ENCODE assay signal across 10 mouse cellular contexts in the genomic region with DNA sequence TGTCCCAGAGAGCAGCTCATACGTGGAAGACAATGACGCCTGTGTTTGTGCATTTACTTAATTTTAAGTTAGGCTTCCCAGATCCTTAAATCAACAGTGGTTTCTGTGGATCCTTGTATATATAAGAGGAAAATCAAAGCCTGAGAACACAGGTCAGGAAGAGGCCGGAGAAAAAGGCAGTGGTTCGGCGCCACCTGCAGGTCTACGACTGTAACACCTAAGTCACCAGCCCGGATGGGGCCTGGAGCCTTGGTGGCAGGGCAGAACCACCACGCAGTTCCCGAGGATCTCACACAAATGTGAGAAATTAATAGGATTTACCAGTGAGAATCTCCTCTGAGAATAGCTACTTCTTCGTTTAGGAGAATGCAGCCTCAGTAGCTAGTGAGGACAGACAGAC.
A peak's percentile ranks its signal among the peaks of the same experiment; 100 is the strongest.
DNase-seq lines count a peak whose midpoint lies in the region; ATAC-seq and TF ChIP-seq lines count a peak whose summit lies in the region.
"Had no signal": no experiment of that assay in that cellular context is flagged by ENCODE, and none has a peak within 500 bp of the region (broad histone marks: within the 10 kb centered on the region; RNA-seq: fewer than 3 reads in every experiment).

No protein-coding gene starts in this region.

- no peaks in the 10 kb centered on the region for H3K27me3 ChIP-seq in liver, adult 2 months (ENCODE audit: control insufficient read depth, insufficient read depth, low read length)
- no peaks in the 10 kb centered on the region for H3K27me3 ChIP-seq in liver, embryonic 12.5 days (replicated peaks)
- H3K27me3 ChIP-seq: liver, embryonic 13.5 days; stomach, embryonic 15.5 days had no signal

- no peaks in the 10 kb centered on the region for H3K36me3 ChIP-seq in liver, adult 2 months (ENCODE audit: control insufficient read depth, insufficient read depth, low read length)
- H3K36me3 ChIP-seq in liver, embryonic 12.5 days: no peaks in the 10 kb centered on the region
- H3K36me3 ChIP-seq: liver, embryonic 13.5 days; stomach, embryonic 15.5 days had no signal

- H3K9ac ChIP-seq in liver, adult 2 months (ENCODE audit: low read depth, low read length): no peak overlapping the region
- no peak overlapping the region for H3K9ac ChIP-seq in liver, embryonic 12.5 days
- H3K9ac ChIP-seq: liver, embryonic 13.5 days; stomach, embryonic 15.5 days had no signal

- peak; percentile 65 for TF ChIP-seq CTCF in liver, adult 2 months (IDR thresholded peaks at IDR 0.05; ENCODE audit: low read depth, low read length)

- no peak for ATAC-seq in liver, embryonic 12.5 days
- ATAC-seq in frontal cortex, adult (ENCODE audit: low TSS enrichment): peak; percentile 86
- 0 out of 2 replicates have a peak, but pooled peaks have one; percentile 44 for ATAC-seq in megakaryocyte progenitor cell, adult 5-6 weeks (replicated peaks; ENCODE audit: poor library complexity)
- no peak for ATAC-seq in erythroblast, adult 5-6 weeks (replicated peaks; ENCODE audit: low FRiP score, poor library complexity, severe bottlenecking)

- H3K4me2 ChIP-seq in liver, embryonic 12.5 days: no peak overlapping the region
- H3K4me2 ChIP-seq: liver, embryonic 13.5 days; stomach, embryonic 15.5 days had no signal

- H3K79me2 ChIP-seq in liver, adult 2 months (ENCODE audit: control insufficient read depth, insufficient read depth, low read length): no peaks in the 10 kb centered on the region

- WGBS in liver, adult 2 months: 27% methylated on average over 10 of the region's 10 CpGs
- WGBS in liver, embryonic 12.5 days (ENCODE audit: insufficient replicate concordance): 20% methylated on average over 10 of the region's 10 CpGs

- no peak overlapping the region for H3K4me3 ChIP-seq in liver, adult 2 months (ENCODE audit: insufficient read depth, low read depth, low read length)
- no peak overlapping the region for H3K4me3 ChIP-seq in liver, embryonic 12.5 days
- H3K4me3 ChIP-seq: liver, embryonic 13.5 days; stomach, embryonic 15.5 days had no signal

- no peak for TF ChIP-seq POLR2A in liver, adult 2 months (IDR thresholded peaks at IDR 0.05; ENCODE audit: extremely low read depth, insufficient read depth, low read length)

- H3K27ac ChIP-seq in liver, adult 2 months (replicated peaks; ENCODE audit: insufficient read depth, low read depth, low read length): no peak overlapping the region
- no peak overlapping the region for H3K27ac ChIP-seq in liver, embryonic 12.5 days
- H3K27ac ChIP-seq: liver, embryonic 13.5 days; stomach, embryonic 15.5 days had no signal

- no peak for DNase-seq in liver, adult 2 months (ENCODE audit: extremely low read depth, low read depth, low spot score)
- DNase-seq in ZHBTc4 (ENCODE audit: low read depth, low spot score): peak; percentile 46
- peak; percentile 75 for DNase-seq in cerebellum, adult 8-10 months
- DNase-seq in thymus, postnatal 0 days (ENCODE audit: low spot score): no peak
- DNase-seq: liver, embryonic 13.5 days had no signal

- H3K9me3 ChIP-seq in liver, embryonic 12.5 days (replicated peaks): no peaks in the 10 kb centered on the region
- H3K9me3 ChIP-seq: liver, embryonic 13.5 days; stomach, embryonic 15.5 days had no signal

- H3K4me1 ChIP-seq in liver, adult 2 months (ENCODE audit: control insufficient read depth, insufficient read depth, low read length): no peaks in the 10 kb centered on the region
- no peaks in the 10 kb centered on the region for H3K4me1 ChIP-seq in liver, embryonic 12.5 days
- H3K4me1 ChIP-seq: liver, embryonic 13.5 days; stomach, embryonic 15.5 days had no signal

Comparison
In these comparisons a context has a peak if more than half of its experiments do, and no peak if none do; other contexts are left out.
1. DNase-seq: peak in ZHBTc4 (single experiment) and cerebellum, adult 8-10 months (single experiment); none in liver, adult 2 months (single experiment) and thymus, postnatal 0 days (single experiment).
2. ATAC-seq: peak in frontal cortex, adult (single experiment) and megakaryocyte progenitor cell, adult 5-6 weeks (single experiment); none in liver, embryonic 12.5 days (single experiment) and erythroblast, adult 5-6 weeks (single experiment).